Mouse (Mus musculus) testis, adult 2 months (tissue): ENCODE data around the gene Tex46.

Experiments used
- CTCF ChIP-seq: fragments of 200-500 bp; IDR thresholded peaks from 2 replicates; pipeline ENCODE4 v1.5.1; 2012; ENCODE audit warnings: low read depth, mild to moderate bottlenecking, inconsistent platforms, low read length, moderate library complexity; ENCODE audit not compliant: control insufficient read depth, insufficient read depth, insufficient replicate concordance
- POLR2A ChIP-seq: fragments of 200-500 bp; IDR thresholded peaks from 2 replicates; pipeline ENCODE4 v1.6.1; 2012; ENCODE audit warnings: low read depth, mild to moderate bottlenecking, inconsistent platforms, low read length, moderate library complexity; ENCODE audit not compliant: control insufficient read depth

DNA sequence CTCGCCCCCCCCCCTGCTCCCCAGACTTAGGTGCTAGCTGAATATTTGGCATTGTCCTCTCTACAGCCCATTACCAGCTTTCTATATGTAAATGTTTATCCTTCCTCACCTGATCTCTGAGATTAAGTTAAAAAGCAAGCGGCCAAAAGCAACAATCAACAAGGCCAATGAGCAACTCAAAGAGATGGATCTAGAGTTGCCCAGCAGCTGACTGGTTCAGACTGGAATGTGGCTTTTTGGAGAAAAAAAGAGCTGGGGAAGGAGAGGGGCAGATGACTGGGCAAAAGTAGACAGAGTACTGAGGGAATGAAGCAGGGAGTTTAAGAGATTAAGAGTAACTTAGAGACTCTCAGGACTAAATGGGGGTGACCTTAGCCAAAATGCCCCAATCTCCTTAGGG, 16.2 kb upstream of the Tex46 start:
- TF ChIP-seq CTCF (no peak), POLR2A (no peak)
